Mouse (Mus musculus) CD8-positive naive resting alpha-beta T cell, adult 2 months (primary cell): ENCODE data around the gene Rps6ka2.
"Not testable (repeated sequence)": the region's sequence is repeated elsewhere in the genome, so short reads cannot be mapped to it uniquely, and the experiment has no call there.

Source experiments
- DNase-seq, 2 experiments: peaks; one replicate each; pipeline ENCODE4 v3.0.0; 2022; ENCODE audit warnings: low read depth in 2 of 2, low spot score in 2 of 2

The Rps6ka2 gene

GRCm38 (mm10) chr17:7169627-7170303, at the start of gene Rps6ka2:
TSS of gene Rps6ka2 (plus strand) at chr17:7170115.
- peak; percentile 90 to 91 for DNase-seq

- DNase-seq, result not testable (repeated sequence)
Observed at GRCm38 (mm10) chr17:7120835-7121234, 49.1 kb upstream of the Rps6ka2 start.

GRCm38 (mm10) chr17:7122554-7122953, 47.4 kb upstream of the Rps6ka2 start:
- DNase-seq, result not testable (repeated sequence)

GRCm38 (mm10) chr17:7126475-7126874, 43.4 kb upstream of the Rps6ka2 start:
- DNase-seq, result not testable (repeated sequence)

- DNase-seq, result not testable (repeated sequence)
Observed at GRCm38 (mm10) chr17:7134002-7134401, 35.9 kb upstream of the Rps6ka2 start.

GRCm38 (mm10) chr17:7135277-7135676, 34.6 kb upstream of the Rps6ka2 start:
- DNase-seq, result not testable (repeated sequence)

GRCm38 (mm10) chr17:7138186-7138925, 31.6 kb upstream of the Rps6ka2 start:
- DNase-seq, result no peak

- DNase-seq, result no peak
Observed at GRCm38 (mm10) chr17:7140399-7141174, 29.3 kb upstream of the Rps6ka2 start.

GRCm38 (mm10) chr17:7142367-7142766, 27.5 kb upstream of the Rps6ka2 start:
- no peak for DNase-seq

- DNase-seq, result no peak
Observed at GRCm38 (mm10) chr17:7143885-7144518, 25.9 kb upstream of the Rps6ka2 start.

GRCm38 (mm10) chr17:7145373-7146058, 24.4 kb upstream of the Rps6ka2 start:
- no peak for DNase-seq

- no peak for DNase-seq
Observed at GRCm38 (mm10) chr17:7146479-7146878, 23.4 kb upstream of the Rps6ka2 start.

- DNase-seq, result peak; percentile 28 to 31
Observed at GRCm38 (mm10) chr17:7147920-7148321, 22.0 kb upstream of the Rps6ka2 start.

- no peak for DNase-seq
Observed at GRCm38 (mm10) chr17:7149328-7150195, 20.4 kb upstream of the Rps6ka2 start.

GRCm38 (mm10) chr17:7151446-7152100, 18.3 kb upstream of the Rps6ka2 start:
- no peak for DNase-seq

GRCm38 (mm10) chr17:7152662-7153061, 17.3 kb upstream of the Rps6ka2 start:
- DNase-seq, result no peak

- no peak for DNase-seq
Observed at GRCm38 (mm10) chr17:7163955-7164354, 6.0 kb upstream of the Rps6ka2 start.

GRCm38 (mm10) chr17:7165524-7165923, 4.4 kb upstream of the Rps6ka2 start:
- no peak for DNase-seq

GRCm38 (mm10) chr17:7168961-7169626, 821 bp upstream of the Rps6ka2 start:
- peak in 1 of 2 experiments; percentile 37 for DNase-seq
